Mouse (Mus musculus) MEL (cell line): Measurements from ENCODE around the gene Zfp607b.

Experiments used
- POLR2A ChIP-seq, 2 experiments: IDR thresholded peaks; 2 replicates each; pipeline ENCODE4 v1.6.1; 2011 to 2012; ENCODE audit warnings: low read length in 2 of 2, mild to moderate bottlenecking in 2 of 2, control low read depth in 1 of 2, improper control_type of control experiment in 1 of 2, low read depth in 1 of 2, moderate library complexity in 1 of 2; ENCODE audit not compliant: control insufficient read depth in 1 of 2, insufficient read depth in 1 of 2, poor library complexity in 1 of 2
- USF1 ChIP-seq: IDR thresholded peaks from 2 replicates; pipeline ENCODE4 v1.6.1; 2014; ENCODE audit warnings: low read depth, mild to moderate bottlenecking, inconsistent platforms, low read length, improper control_type of control experiment, moderate library complexity

- TF ChIP-seq USF1 (no peak), POLR2A (IDR thresholded peaks at IDR 0.05; ENCODE audit: control insufficient read depth in 1 of 2, insufficient read depth in 1 of 2, low read depth in 1 of 2, low read length in 2 of 2, poor library complexity in 1 of 2) (no peak)
These were observed 38.3 kb downstream of the Zfp607b start for GRCm38 (mm10) chr7:27727471-27727870.
